Mouse (Mus musculus) embryonic facial prominence, embryonic 12.5 days (tissue): ENCODE measurements at regions not wholly inside any gene's neighbourhood (a gene's known extent, or its start where the extent isn't known, plus 50 kb on each side); places are given as distances from the start of the nearest gene placed in this dataset.

Experiments
- ATAC-seq: fragments of 200-750 bp; cut with Nextera tagmentation; 2 replicates; pipeline ENCODE4 v1.8.0; 2017; ENCODE audit not compliant: insufficient number of reproducible peaks, insufficient read depth, low FRiP score, low TSS enrichment
- H3K27ac ChIP-seq: fragments of 300-500 bp; sonication (generic); 2 replicates; pipeline ENCODE4 v1.5.1; 2016; ENCODE audit warnings: mild to moderate bottlenecking
- H3K27me3 ChIP-seq: fragments of 300-500 bp; sonication (generic); 2 replicates; pipeline ENCODE4 v1.6.1; 2016; ENCODE audit warnings: mild to moderate bottlenecking, moderate library complexity
- H3K36me3 ChIP-seq: fragments of 300-500 bp; sonication (generic); 2 replicates; pipeline ENCODE4 v1.6.1; 2016; ENCODE audit warnings: mild to moderate bottlenecking
- H3K4me1 ChIP-seq: fragments of 300-500 bp; sonication (generic); 2 replicates; pipeline ENCODE4 v1.6.1; 2016
- H3K4me2 ChIP-seq: fragments of 300-500 bp; sonication (generic); replicated peaks from 2 replicates; pipeline ENCODE4 v1.6.1; 2016; ENCODE audit warnings: mild to moderate bottlenecking, moderate library complexity
- H3K4me3 ChIP-seq: fragments of 300-500 bp; sonication (generic); 2 replicates; pipeline ENCODE4 v1.5.1; 2016; ENCODE audit warnings: mild to moderate bottlenecking
- H3K9ac ChIP-seq: fragments of 300-500 bp; sonication (generic); 2 replicates; pipeline ENCODE4 v1.6.1; 2016; ENCODE audit warnings: mild to moderate bottlenecking, moderate library complexity
- H3K9me3 ChIP-seq: fragments of 300-500 bp; sonication (generic); 2 replicates; pipeline ENCODE4 v1.6.1; 2016; ENCODE audit warnings: mild to moderate bottlenecking, moderate library complexity
- WGBS: fragments of 180-500 bp; shearing (Covaris S2); methylation state at CpG from one replicate; pipeline ENCODE4 v1.1.7; 2016; 5-methylcytosine and 5-hydroxymethylcytosine counted together

GRCm38 (mm10) chr10:16014806-16015205 is 1296.8 kb upstream of the Gje1 start:
- no peaks in the 10 kb centered on the region for H3K9me3 ChIP-seq
- no peak overlapping the region for H3K9ac ChIP-seq
- H3K4me1 ChIP-seq = no peaks in the 10 kb centered on the region
- ATAC-seq = no peak
- 90% methylated on average over 1 of the region's 1 CpGs for WGBS
- H3K27me3 ChIP-seq = no peaks in the 10 kb centered on the region
- no peaks in the 10 kb centered on the region for H3K36me3 ChIP-seq
- H3K4me3 ChIP-seq = no peak overlapping the region
- no peak overlapping the region for H3K27ac ChIP-seq
- H3K4me2 ChIP-seq = no peak overlapping the region

- ATAC-seq = no peak
- WGBS = 86% methylated on average over 2 of the region's 2 CpGs
Measured at GRCm38 (mm10) chr10:16001246-16001645, 1283.2 kb upstream of the Gje1 start.

GRCm38 (mm10) chr10:15993275-15993674 is 1275.3 kb upstream of the Gje1 start:
- Histone ChIP-seq H3K9ac (no peak overlapping the region), H3K4me1 (no peaks in the 10 kb centered on the region), H3K27me3 (no peaks in the 10 kb centered on the region), H3K4me3 (no peak overlapping the region), H3K36me3 (no peaks in the 10 kb centered on the region), H3K9me3 (no peaks in the 10 kb centered on the region), H3K27ac (no peak overlapping the region), H3K4me2 (no peak overlapping the region)
- 91% methylated on average over 2 of the region's 2 CpGs for WGBS
- ATAC-seq = no peak

More at GRCm38 (mm10) chr10:16001246-16001645, 1283.2 kb upstream of the Gje1 start:
- Histone ChIP-seq H3K27me3 (no peaks in the 10 kb centered on the region), H3K4me3 (no peak overlapping the region), H3K9me3 (no peaks in the 10 kb centered on the region), H3K36me3 (no peaks in the 10 kb centered on the region), H3K4me2 (no peak overlapping the region), H3K9ac (no peak overlapping the region), H3K4me1 (no peaks in the 10 kb centered on the region), H3K27ac (no peak overlapping the region)
